Mouse (Mus musculus): Measurements from ENCODE around the gene Atp5d. TPM values are rescaled to one million over a fixed set of nuclear protein-coding genes. Genes with fewer than 3 reads are reported as not detected.

The Atp5d gene
- polyA plus RNA-seq, 1 experiment from 2014 or later: 291 TPM

GRCm38 (mm10) chr10:80193976-80194375 lies 55.5 kb downstream of the Atp5d start:
- no peaks in the 10 kb centered on the region for H3K36me3 ChIP-seq (replicated peaks)
- no peak overlapping the region for H3K9ac ChIP-seq
- no peak for ATAC-seq (ENCODE audit: insufficient read depth)
- H3K27ac ChIP-seq (replicated peaks): no peak overlapping the region
- H3K27me3 ChIP-seq: peaks cover 62% of the 10 kb centered on the region
- no peak overlapping the region for H3K4me2 ChIP-seq
- H3K4me3 ChIP-seq (replicated peaks): no peak overlapping the region
- peaks cover 14% of the 10 kb centered on the region; the same call in 1 of the 2 replicates for H3K4me1 ChIP-seq (replicated peaks)
- WGBS (ENCODE audit: insufficient replicate concordance): 53% methylated on average over 6 of the region's 6 CpGs
- H3K9me3 ChIP-seq (replicated peaks): no peaks in the 10 kb centered on the region

GRCm38 (mm10) chr10:80194441-80194840 lies 56.0 kb downstream of the Atp5d start:
- Histone ChIP-seq H3K9ac (no peak overlapping the region), H3K4me2 (no peak overlapping the region), H3K27ac (replicated peaks) (no peak overlapping the region), H3K4me1 (replicated peaks) (peaks cover 14% of the 10 kb centered on the region; the same call in 1 of the 2 replicates), H3K4me3 (replicated peaks) (no peak overlapping the region), H3K9me3 (replicated peaks) (no peaks in the 10 kb centered on the region), H3K27me3 (peaks cover 57% of the 10 kb centered on the region), H3K36me3 (replicated peaks) (no peaks in the 10 kb centered on the region)
- no peak for ATAC-seq (ENCODE audit: insufficient read depth)
- WGBS (ENCODE audit: insufficient replicate concordance): 57% methylated on average over 8 of the region's 8 CpGs

Other genes with a start within 250 kb of the Atp5d start
- gene Cfd, start 247.8 kb upstream of the Atp5d start, polyA plus RNA-seq (2015; fragmentation: Nextera tagmentation; extraction: Ambion mirVana): not detected in 2 replicates
- gene Med16, start 229.7 kb upstream of the Atp5d start, polyA plus RNA-seq (2015; fragmentation: Nextera tagmentation; extraction: Ambion mirVana): 16.4 and 18.0 TPM in 2 replicates
- not detected in 2 replicates for gene Gm26602, start 227.8 kb upstream of the Atp5d start, polyA plus RNA-seq (2015; fragmentation: Nextera tagmentation; extraction: Ambion mirVana)
- 0.32 and 0.37 TPM in 2 replicates for gene Kiss1r, start 221.7 kb upstream of the Atp5d start, polyA plus RNA-seq (2015; fragmentation: Nextera tagmentation; extraction: Ambion mirVana)
- 52.4 and 55.6 TPM in 2 replicates for gene R3hdm4, start 217.4 kb upstream of the Atp5d start, polyA plus RNA-seq (2015; fragmentation: Nextera tagmentation; extraction: Ambion mirVana)
- 6.1 and 7.4 TPM in 2 replicates for gene Arid3a, start 211.6 kb upstream of the Atp5d start, polyA plus RNA-seq (2015; fragmentation: Nextera tagmentation; extraction: Ambion mirVana)
- gene Wdr18, start 178.5 kb upstream of the Atp5d start, polyA plus RNA-seq (2015; fragmentation: Nextera tagmentation; extraction: Ambion mirVana): 46.3 and 48.4 TPM in 2 replicates
- gene Grin3b, start 167.9 kb upstream of the Atp5d start, polyA plus RNA-seq (2015; fragmentation: Nextera tagmentation; extraction: Ambion mirVana): 0.10 TPM in 1 of 2 replicates, not detected in the other
- gene Tmem259, start 154.3 kb upstream of the Atp5d start, polyA plus RNA-seq (2015; fragmentation: Nextera tagmentation; extraction: Ambion mirVana): 8.4 and 11.0 TPM in 2 replicates
- 44.5 and 45.5 TPM in 2 replicates for gene Cnn2, start 150.0 kb upstream of the Atp5d start, polyA plus RNA-seq (2015; fragmentation: Nextera tagmentation; extraction: Ambion mirVana)
- gene Abca7, start 142.1 kb upstream of the Atp5d start, polyA plus RNA-seq (2015; fragmentation: Nextera tagmentation; extraction: Ambion mirVana): 7.5 and 9.0 TPM in 2 replicates
- 15.7 and 18.2 TPM in 2 replicates for gene Arhgap45, start 122.0 kb upstream of the Atp5d start, polyA plus RNA-seq (2015; fragmentation: Nextera tagmentation; extraction: Ambion mirVana)
- gene Polr2e, start 98.8 kb upstream of the Atp5d start, polyA plus RNA-seq (2015; fragmentation: Nextera tagmentation; extraction: Ambion mirVana): 81.3 and 84.4 TPM in 2 replicates
- gene Gpx4, start 91.5 kb upstream of the Atp5d start, polyA plus RNA-seq (2015; fragmentation: Nextera tagmentation; extraction: Ambion mirVana): 603 and 658 TPM in 2 replicates
- gene Sbno2, start 33.1 kb upstream of the Atp5d start, polyA plus RNA-seq (2015; fragmentation: Nextera tagmentation; extraction: Ambion mirVana): 10.4 and 12.3 TPM in 2 replicates
- 16.4 and 21.8 TPM in 2 replicates for gene Stk11, start 22.8 kb upstream of the Atp5d start, polyA plus RNA-seq (2015; fragmentation: Nextera tagmentation; extraction: Ambion mirVana)
- gene Cbarp, start 2.2 kb downstream of the Atp5d start, polyA plus RNA-seq (2015; fragmentation: Nextera tagmentation; extraction: Ambion mirVana): 0.35 and 0.51 TPM in 2 replicates
- 2.9 and 3.1 TPM in 2 replicates for gene Midn, start 9.6 kb downstream of the Atp5d start, polyA plus RNA-seq (2015; fragmentation: Nextera tagmentation; extraction: Ambion mirVana)
- 13.1 and 17.0 TPM in 2 replicates for gene Cirbp, start 27.4 kb downstream of the Atp5d start, polyA plus RNA-seq (2015; fragmentation: Nextera tagmentation; extraction: Ambion mirVana)
- gene 1600002K03Rik, start 34.3 kb downstream of the Atp5d start, polyA plus RNA-seq (2015; fragmentation: Nextera tagmentation; extraction: Ambion mirVana): 8.9 and 10.1 TPM in 2 replicates
- 0.56 and 0.61 TPM in 2 replicates for gene Efna2, start 40.9 kb downstream of the Atp5d start, polyA plus RNA-seq (2015; fragmentation: Nextera tagmentation; extraction: Ambion mirVana)
- 16.6 and 17.0 TPM in 2 replicates for gene Mum1, start 87.8 kb downstream of the Atp5d start, polyA plus RNA-seq (2015; fragmentation: Nextera tagmentation; extraction: Ambion mirVana)
- 228 and 236 TPM in 2 replicates for gene Ndufs7, start 110.5 kb downstream of the Atp5d start, polyA plus RNA-seq (2015; fragmentation: Nextera tagmentation; extraction: Ambion mirVana)
- gene Gamt, start 122.4 kb downstream of the Atp5d start, polyA plus RNA-seq (2015; fragmentation: Nextera tagmentation; extraction: Ambion mirVana): 112 and 138 TPM in 2 replicates
- 26.0 and 27.2 TPM in 2 replicates for gene Dazap1, start 122.9 kb downstream of the Atp5d start, polyA plus RNA-seq (2015; fragmentation: Nextera tagmentation; extraction: Ambion mirVana)
- 501 and 527 TPM in 2 replicates for gene Rps15, start 153.8 kb downstream of the Atp5d start, polyA plus RNA-seq (2015; fragmentation: Nextera tagmentation; extraction: Ambion mirVana)
- 0.09 and 0.12 TPM in 2 replicates for gene Apc2, start 157.3 kb downstream of the Atp5d start, polyA plus RNA-seq (2015; fragmentation: Nextera tagmentation; extraction: Ambion mirVana)
- 32.4 and 35.0 TPM in 2 replicates for gene 2310011J03Rik, start 181.9 kb downstream of the Atp5d start, polyA plus RNA-seq (2015; fragmentation: Nextera tagmentation; extraction: Ambion mirVana)
- gene Pcsk4, start 190.9 kb downstream of the Atp5d start, polyA plus RNA-seq (2015; fragmentation: Nextera tagmentation; extraction: Ambion mirVana): 3.9 and 4.1 TPM in 2 replicates
- gene Reep6, start 191.3 kb downstream of the Atp5d start, polyA plus RNA-seq (2015; fragmentation: Nextera tagmentation; extraction: Ambion mirVana): 75.6 and 92.4 TPM in 2 replicates
- gene Adamtsl5, start 209.8 kb downstream of the Atp5d start, polyA plus RNA-seq (2015; fragmentation: Nextera tagmentation; extraction: Ambion mirVana): 2.2 and 2.3 TPM in 2 replicates
- 0.03 and 0.06 TPM in 2 replicates for gene Plk5, start 217.8 kb downstream of the Atp5d start, polyA plus RNA-seq (2015; fragmentation: Nextera tagmentation; extraction: Ambion mirVana)
- 0.78 and 0.92 TPM in 2 replicates for gene Mex3d, start 249.0 kb downstream of the Atp5d start, polyA plus RNA-seq (2015; fragmentation: Nextera tagmentation; extraction: Ambion mirVana)

Data from liver, embryonic 15.5 days (tissue).